Mouse (Mus musculus) intestine, postnatal 0 days (tissue): ENCODE data around the gene Camta1. TPM values are rescaled to one million over a fixed set of nuclear protein-coding genes. Genes with fewer than 3 reads are reported as not detected.

Source experiments
- ATAC-seq: fragments of 200-750 bp; cut with Nextera tagmentation; 2 replicates; pipeline ENCODE4 v1.8.0; 2017; ENCODE audit warnings: mild to moderate bottlenecking, moderate TSS enrichment, moderate library complexity
- H3K27ac ChIP-seq: fragments of 300-500 bp; sonication (generic); 2 replicates; pipeline ENCODE4 v1.5.1; 2014; ENCODE audit warnings: mild to moderate bottlenecking, low read depth, low read length, moderate library complexity
- H3K27me3 ChIP-seq: fragments of 300-500 bp; sonication (generic); replicated peaks from 2 replicates; pipeline ENCODE4 v1.6.1; 2014; ENCODE audit warnings: low read length, mixed read lengths; ENCODE audit not compliant: control insufficient read depth, insufficient read depth
- H3K36me3 ChIP-seq: fragments of 300-500 bp; sonication (generic); 2 replicates; pipeline ENCODE4 v1.6.1; 2014; ENCODE audit warnings: mild to moderate bottlenecking, moderate library complexity; ENCODE audit not compliant: control insufficient read depth, insufficient read depth
- H3K4me1 ChIP-seq: fragments of 300-500 bp; sonication (generic); replicated peaks from 2 replicates; pipeline ENCODE4 v1.6.1; 2014; ENCODE audit warnings: antibody characterized with exemption, low read length, mixed read lengths; ENCODE audit not compliant: control insufficient read depth, insufficient read depth
- H3K4me2 ChIP-seq: fragments of 300-500 bp; sonication (generic); replicated peaks from 2 replicates; pipeline ENCODE4 v1.6.1; 2014; ENCODE audit warnings: low read depth, mild to moderate bottlenecking, moderate library complexity
- H3K4me3 ChIP-seq: fragments of 300-500 bp; sonication (generic); 2 replicates; pipeline ENCODE4 v1.5.1; 2014; ENCODE audit warnings: low read depth, low read length
- H3K9ac ChIP-seq: fragments of 300-500 bp; sonication (generic); 2 replicates; pipeline ENCODE4 v1.6.1; 2014; ENCODE audit warnings: mild to moderate bottlenecking, low read depth, low read length
- H3K9me3 ChIP-seq: fragments of 300-500 bp; sonication (generic); 2 replicates; pipeline ENCODE4 v1.6.1; 2016; ENCODE audit warnings: mixed run types; ENCODE audit not compliant: control insufficient read depth
- CTCF ChIP-seq: sonication (generic); IDR thresholded peaks from 2 replicates; pipeline ENCODE4 v1.5.1; 2016; ENCODE audit warnings: low read depth, mild to moderate bottlenecking, control low read depth, antibody characterized with exemption, moderate library complexity
- WGBS: fragments of 180-500 bp; shearing (Covaris S2); extraction: QIAGEN DNeasy Blood & Tissue Kit; methylation state at CpG from one replicate; pipeline ENCODE4 v1.1.7; 2014; 5-methylcytosine and 5-hydroxymethylcytosine counted together
- polyA plus RNA-seq: library from polyadenylated mRNA; unstranded; fragments of >200 nt; fragmentation: Nextera tagmentation; extraction: Ambion mirVana; gene quantifications from 2 replicates; pipeline ENCODE4 v1.2.1, GENCODE M21; 2015

The Camta1 gene
- polyA plus RNA-seq, 1 experiment from 2014 or later, result 54.1 TPM

- ATAC-seq, result no peak
- no peak overlapping the region for H3K27ac ChIP-seq
- WGBS, result 81% methylated on average over 4 of the region's 4 CpGs
- no peaks in the 10 kb centered on the region for H3K4me1 ChIP-seq
- no peaks in the 10 kb centered on the region for H3K36me3 ChIP-seq
- no peak overlapping the region for H3K9ac ChIP-seq
- no peak overlapping the region for H3K4me2 ChIP-seq
- no peak overlapping the region for H3K4me3 ChIP-seq
- H3K27me3 ChIP-seq, result no peaks in the 10 kb centered on the region
- H3K9me3 ChIP-seq, result no peaks in the 10 kb centered on the region
- TF ChIP-seq CTCF, result no peak
Measured at GRCm38 (mm10) chr4:151234981-151235380, 626.7 kb downstream of the Camta1 start.

GRCm38 (mm10) chr4:151232028-151232427 is 629.6 kb downstream of the Camta1 start:
- H3K4me2 ChIP-seq, result no peak overlapping the region
- TF ChIP-seq CTCF, result peak; percentile 40
- H3K36me3 ChIP-seq, result no peaks in the 10 kb centered on the region
- H3K9me3 ChIP-seq, result no peaks in the 10 kb centered on the region
- no peaks in the 10 kb centered on the region for H3K4me1 ChIP-seq
- no peak overlapping the region for H3K4me3 ChIP-seq
- no peak for ATAC-seq
- H3K27ac ChIP-seq, result no peak overlapping the region
- 81% methylated on average over 3 of the region's 3 CpGs for WGBS
- H3K27me3 ChIP-seq, result no peaks in the 10 kb centered on the region
- no peak overlapping the region for H3K9ac ChIP-seq

GRCm38 (mm10) chr4:151229073-151229472 is 632.6 kb downstream of the Camta1 start:
- Histone ChIP-seq H3K9me3 (no peaks in the 10 kb centered on the region), H3K27ac (no peak overlapping the region), H3K4me2 (no peak overlapping the region), H3K4me1 (no peaks in the 10 kb centered on the region), H3K4me3 (no peak overlapping the region), H3K9ac (no peak overlapping the region), H3K36me3 (no peaks in the 10 kb centered on the region), H3K27me3 (no peaks in the 10 kb centered on the region)
- ATAC-seq, result no peak
- TF ChIP-seq CTCF, result no peak
- 27% methylated on average over 6 of the region's 6 CpGs for WGBS

- Histone ChIP-seq H3K9ac (no peak overlapping the region), H3K4me1 (no peaks in the 10 kb centered on the region), H3K9me3 (no peaks in the 10 kb centered on the region), H3K4me2 (no peak overlapping the region), H3K27ac (no peak overlapping the region), H3K4me3 (no peak overlapping the region), H3K36me3 (no peaks in the 10 kb centered on the region), H3K27me3 (no peaks in the 10 kb centered on the region)
- no peak for ATAC-seq
- TF ChIP-seq CTCF, result no peak
- 47% methylated on average over 9 of the region's 9 CpGs for WGBS
Measured at GRCm38 (mm10) chr4:151226496-151226895, 635.2 kb downstream of the Camta1 start.

GRCm38 (mm10) chr4:151224017-151224416 is 637.7 kb downstream of the Camta1 start:
- Histone ChIP-seq H3K9ac (no peak overlapping the region), H3K27ac (no peak overlapping the region), H3K36me3 (no peaks in the 10 kb centered on the region), H3K4me2 (no peak overlapping the region), H3K4me1 (no peaks in the 10 kb centered on the region), H3K4me3 (no peak overlapping the region), H3K27me3 (no peaks in the 10 kb centered on the region), H3K9me3 (no peaks in the 10 kb centered on the region)
- no peak for TF ChIP-seq CTCF
- no peak for ATAC-seq
- WGBS, result 59% methylated on average over 12 of the region's 12 CpGs

GRCm38 (mm10) chr4:151223263-151223996 is 638.2 kb downstream of the Camta1 start:
- TF ChIP-seq CTCF, result no peak
- H3K27me3 ChIP-seq, result no peaks in the 10 kb centered on the region
- ATAC-seq, result peak; percentile 48; the same call in 1 of the 2 replicates
- no peak overlapping the region for H3K4me2 ChIP-seq
- H3K27ac ChIP-seq, result no peak overlapping the region
- no peaks in the 10 kb centered on the region for H3K9me3 ChIP-seq
- 39% methylated on average over 13 of the region's 13 CpGs for WGBS
- no peaks in the 10 kb centered on the region for H3K36me3 ChIP-seq
- no peaks in the 10 kb centered on the region for H3K4me1 ChIP-seq
- H3K9ac ChIP-seq, result no peak overlapping the region
- no peak overlapping the region for H3K4me3 ChIP-seq
